Mouse (Mus musculus): ENCODE data around the gene Rtn2. TPM values are rescaled to one million over a fixed set of nuclear protein-coding genes. Genes with fewer than 3 reads are reported as not detected.
A peak's percentile ranks its signal among the peaks of the same experiment; 100 is the strongest.

The Rtn2 gene
- total RNA-seq, 2 experiments from 2014 or later = 106 to 122 TPM

DNA sequence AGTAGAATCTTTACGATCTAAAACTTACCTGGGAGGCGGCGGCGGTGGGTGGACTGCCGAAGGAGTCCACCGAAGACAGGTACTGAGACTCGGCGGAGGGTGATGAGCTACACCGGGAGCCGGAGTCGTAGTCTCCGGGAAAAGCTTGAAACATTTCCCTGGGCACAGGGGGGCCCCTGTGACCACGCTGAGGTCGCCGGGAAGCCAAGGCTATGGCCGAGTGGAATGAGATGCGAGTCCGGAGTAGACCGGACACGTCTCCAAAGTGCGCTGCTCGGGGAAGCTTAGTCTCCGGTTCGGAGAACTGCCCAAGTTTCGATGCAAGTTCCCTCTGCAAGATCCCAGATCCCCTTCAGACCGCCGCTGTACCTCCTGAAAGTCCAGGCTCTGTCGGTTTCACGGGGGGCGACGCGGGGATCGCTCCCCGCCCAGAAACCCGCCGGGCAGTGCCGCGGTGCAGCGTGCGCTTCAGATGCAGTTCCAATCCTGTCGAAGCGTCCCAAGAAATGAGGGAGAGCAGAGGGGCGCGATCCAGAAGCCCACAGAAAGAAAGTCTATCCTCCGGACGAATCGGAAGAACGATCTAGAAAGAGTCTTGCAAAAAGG, 27.0 kb downstream of the Rtn2 start:
- intact Hi-C loops (cut with DNase I) = no loop called here
- peak in 1 of 2 experiments; percentile 25 for DNase-seq

- peak; percentile 96 to 97 for DNase-seq
- intact Hi-C loops (cut with DNase I) = no loop called here
Observed at GRCm38 (mm10) chr7:19309884-19310641, 27.6 kb downstream of the Rtn2 start, which contains the start of gene Fosb. Gene Fosb, minus strand, starts transcription at chr7:19310051.

DNA sequence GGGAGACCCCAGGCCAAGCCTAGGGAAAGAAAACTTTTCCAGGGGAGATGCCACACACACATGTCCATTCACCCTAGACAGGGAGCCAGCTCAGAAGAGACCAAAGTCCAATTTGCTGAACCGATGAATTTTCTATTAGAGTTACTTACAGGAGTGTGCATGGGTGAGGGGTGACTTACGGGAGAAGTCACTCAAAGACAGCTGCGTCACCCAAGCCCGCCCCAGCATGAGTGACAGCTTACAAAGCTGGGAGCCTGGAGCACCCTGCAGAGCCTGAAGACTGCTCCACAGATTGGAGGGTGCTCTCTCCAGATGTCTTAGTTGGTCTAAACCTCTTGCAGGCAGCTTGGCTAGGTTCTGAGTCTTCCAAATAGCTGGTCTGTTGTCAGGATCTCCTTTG, 29.6 kb downstream of the Rtn2 start:
- intact Hi-C loops (cut with DNase I) = no loop called here
- no peak for DNase-seq

DNA sequence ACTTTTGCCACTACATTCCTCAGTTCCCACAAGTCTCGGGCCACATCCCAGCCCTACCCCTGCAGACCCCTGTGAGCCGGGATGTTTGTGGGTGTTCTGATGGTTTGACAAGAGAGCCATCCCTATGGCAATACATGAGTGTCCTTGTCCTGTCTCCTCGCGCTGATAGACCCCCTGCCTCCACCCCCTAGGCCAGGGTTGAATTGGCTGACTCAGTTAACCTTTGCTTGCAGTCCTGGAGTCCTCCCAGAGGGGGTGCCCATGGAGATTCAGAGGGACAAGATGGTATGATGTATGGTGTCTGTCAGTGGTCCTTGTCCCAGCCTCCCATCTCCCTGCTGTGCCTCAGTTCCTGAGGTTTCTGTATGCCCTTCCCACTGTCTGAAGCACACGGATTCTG, 31.6 kb downstream of the Rtn2 start:
- intact Hi-C loops (cut with DNase I) = no loop called here
- no peak for DNase-seq

DNA sequence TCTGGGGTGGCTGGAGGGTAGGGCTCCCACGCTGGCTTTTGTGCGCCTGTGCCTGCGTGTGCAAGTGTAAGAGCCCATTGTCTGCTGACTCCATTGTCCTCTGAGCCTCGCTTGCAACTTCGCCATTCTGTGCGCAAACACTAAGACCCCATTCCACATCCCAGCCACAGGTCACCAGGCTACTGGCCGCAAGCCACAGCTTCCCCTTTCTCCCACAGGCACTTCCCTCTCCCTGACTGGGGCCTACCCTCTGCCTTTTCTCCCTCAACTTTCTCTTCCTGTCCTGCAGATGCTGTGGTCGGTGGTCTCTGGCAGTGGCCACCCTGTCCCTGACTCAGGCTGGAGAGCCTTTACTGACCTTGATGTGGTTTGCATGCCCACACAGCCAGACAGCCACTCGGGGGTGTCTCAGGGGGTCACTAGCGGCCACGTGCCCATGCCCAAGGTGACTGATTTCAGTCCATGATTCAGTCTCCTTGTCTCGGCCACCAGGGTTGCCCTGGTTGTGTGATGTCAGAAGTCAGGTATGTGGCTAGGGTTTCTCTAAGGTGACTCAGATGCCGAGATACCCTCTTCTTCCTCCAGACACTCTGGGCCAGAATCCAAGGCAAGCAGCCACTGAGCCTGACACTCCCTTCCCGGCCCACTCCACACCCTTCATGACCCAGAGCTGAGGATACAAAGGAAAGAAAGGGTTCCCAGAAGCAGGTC, 34.2 kb downstream of the Rtn2 start:
- intact Hi-C loops (cut with DNase I) = no loop called here
- peak in 1 of 2 experiments; percentile 52 for DNase-seq

DNA sequence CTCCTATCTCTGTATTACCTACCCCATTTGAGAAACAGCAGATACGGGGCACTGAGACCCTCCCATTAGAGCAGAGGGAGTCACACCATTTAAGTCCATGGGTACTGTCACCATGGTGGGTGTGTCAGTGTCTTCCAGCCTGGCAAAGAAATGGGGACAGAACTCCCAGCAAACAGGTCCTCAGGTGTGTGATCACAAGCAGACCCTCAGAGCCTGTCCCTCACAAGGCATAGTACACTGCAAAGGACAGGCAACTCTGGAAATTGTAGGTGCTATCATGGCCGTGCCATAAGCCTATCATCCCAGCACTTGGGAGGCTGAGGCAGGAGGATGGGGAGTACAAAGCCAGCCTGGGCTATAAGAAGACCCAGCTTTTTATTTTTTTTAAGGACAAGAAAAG, 35.8 kb downstream of the Rtn2 start:
- DNase-seq = no peak
- intact Hi-C loops (cut with DNase I) = no loop called here

- intact Hi-C loops (cut with DNase I) = no loop called here
- DNase-seq = no peak
Observed at GRCm38 (mm10) chr7:19318676-19319075, 36.3 kb downstream of the Rtn2 start.

DNA sequence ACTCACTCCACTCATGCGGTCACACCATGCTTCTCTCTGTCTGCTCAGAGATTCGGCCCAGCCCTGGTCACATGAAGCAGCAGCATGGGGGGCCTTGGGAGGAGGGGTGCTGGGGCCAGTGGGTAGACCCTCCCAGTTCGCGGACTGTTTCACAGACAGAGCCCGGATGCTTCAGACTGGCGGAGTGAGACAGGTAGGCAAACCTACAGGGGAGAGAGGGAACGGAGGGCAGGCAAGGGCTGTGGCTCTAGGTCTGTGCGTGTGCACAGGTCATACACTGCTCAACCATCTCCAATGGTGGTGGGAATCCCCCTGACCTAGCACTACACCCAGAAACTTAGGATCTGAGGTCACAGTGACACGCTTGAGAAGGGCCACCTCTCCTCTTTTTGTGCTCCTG, 37.0 kb downstream of the Rtn2 start:
- intact Hi-C loops (cut with DNase I) = no loop called here
- DNase-seq = peak in 1 of 2 experiments; percentile 27

- intact Hi-C loops (cut with DNase I) = no loop called here
- peak; percentile 98 to 99 for DNase-seq
Observed at GRCm38 (mm10) chr7:19319906-19320305, 37.5 kb downstream of the Rtn2 start.

GRCm38 (mm10) chr7:19320637-19321036, 38.2 kb downstream of the Rtn2 start:
- DNase-seq = no peak
- intact Hi-C loops (cut with DNase I) = no loop called here

DNA sequence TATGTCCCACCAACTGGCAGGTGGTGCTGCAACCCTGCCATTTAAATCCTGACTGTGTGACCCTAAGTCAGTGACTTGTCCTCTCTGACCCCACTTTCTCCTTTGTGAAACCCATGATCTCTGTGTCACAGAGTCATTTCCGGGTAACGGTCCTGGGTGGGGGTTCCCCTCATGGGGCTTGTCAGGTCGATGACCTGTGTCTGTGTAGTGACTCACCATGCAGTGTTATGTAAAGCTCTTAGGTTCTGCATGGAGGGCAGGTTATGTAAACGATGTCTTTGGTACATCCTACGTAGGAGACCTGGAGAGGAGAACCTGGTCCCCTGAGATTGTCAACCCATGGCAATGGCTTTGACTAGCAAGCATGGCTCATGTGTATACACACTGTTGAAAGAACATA, 39.0 kb downstream of the Rtn2 start:
- intact Hi-C loops (cut with DNase I) = no loop called here
- DNase-seq = no peak

- no peak for DNase-seq
- intact Hi-C loops (cut with DNase I) = no loop called here
Observed at GRCm38 (mm10) chr7:19322489-19322888, 40.1 kb downstream of the Rtn2 start.

GRCm38 (mm10) chr7:19324221-19324620, 41.8 kb downstream of the Rtn2 start:
- DNase-seq = no peak
- intact Hi-C loops (cut with DNase I) = no loop called here

DNA sequence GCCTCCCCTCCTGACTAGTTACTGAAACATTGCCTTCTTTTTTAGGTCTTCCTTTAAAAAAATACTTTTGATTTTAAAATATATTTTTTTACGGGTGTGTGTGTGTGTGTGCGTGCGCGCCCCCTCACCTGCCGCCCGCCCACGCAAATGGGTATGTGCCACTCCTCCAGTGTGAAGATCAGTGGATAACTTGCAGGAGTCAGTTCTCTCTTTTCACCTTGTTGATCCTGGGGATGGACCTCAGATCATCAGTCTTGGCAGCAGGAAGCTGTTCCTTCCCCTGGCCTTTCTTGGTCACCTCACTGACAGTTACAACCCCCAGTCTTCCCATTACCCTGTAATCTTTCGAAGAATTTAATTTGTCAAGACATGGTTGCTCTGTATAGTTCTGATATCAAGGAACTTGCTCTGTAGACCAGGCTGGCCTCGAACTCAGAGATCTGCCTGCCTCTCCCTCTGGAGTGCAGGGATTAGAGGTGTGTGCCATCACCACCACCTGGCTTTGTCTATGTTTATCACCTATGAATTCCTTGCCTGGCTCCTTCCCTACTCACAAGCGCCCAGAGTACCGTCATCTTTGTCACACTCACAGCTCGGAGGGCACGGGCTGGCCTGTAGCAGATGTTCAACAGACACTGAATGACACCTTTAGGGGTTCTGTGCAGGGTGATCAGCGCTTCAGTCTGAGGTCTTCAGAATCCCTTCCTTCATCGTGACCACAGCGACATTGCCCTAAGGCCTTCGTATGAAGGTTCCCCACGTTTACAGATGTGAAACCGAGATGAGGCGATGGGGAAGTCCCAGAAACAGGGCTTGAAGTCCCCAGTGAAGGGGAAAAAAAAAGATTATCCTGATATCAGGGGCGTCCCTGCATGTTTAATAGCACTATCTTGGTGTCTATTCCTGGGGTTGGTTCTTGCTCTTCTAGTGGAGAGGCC, 43.1 kb downstream of the Rtn2 start:
- intact Hi-C loops (cut with DNase I) = no loop called here
- no peak for DNase-seq

DNA sequence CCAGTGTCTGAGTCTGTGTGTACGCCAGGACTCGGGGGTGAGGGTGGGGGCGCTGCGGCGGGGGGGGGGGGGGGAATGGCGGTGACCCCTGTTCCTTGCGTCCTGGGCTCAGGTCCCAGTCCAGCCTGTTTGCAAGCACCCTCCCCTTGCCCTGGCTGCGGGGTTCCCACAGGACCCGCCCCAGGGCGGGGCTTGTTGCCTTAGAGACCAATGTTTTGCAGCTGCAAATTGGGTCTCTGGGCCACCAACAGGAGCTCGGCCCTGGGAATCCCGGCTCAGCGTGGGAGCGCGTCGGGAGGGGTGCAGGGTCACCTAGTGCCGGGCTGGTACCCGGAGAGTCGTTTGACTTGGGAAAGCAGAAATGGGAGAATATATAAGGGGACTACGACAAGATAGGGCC, 43.9 kb downstream of the Rtn2 start:
- intact Hi-C loops (cut with DNase I) = no loop called here

DNA sequence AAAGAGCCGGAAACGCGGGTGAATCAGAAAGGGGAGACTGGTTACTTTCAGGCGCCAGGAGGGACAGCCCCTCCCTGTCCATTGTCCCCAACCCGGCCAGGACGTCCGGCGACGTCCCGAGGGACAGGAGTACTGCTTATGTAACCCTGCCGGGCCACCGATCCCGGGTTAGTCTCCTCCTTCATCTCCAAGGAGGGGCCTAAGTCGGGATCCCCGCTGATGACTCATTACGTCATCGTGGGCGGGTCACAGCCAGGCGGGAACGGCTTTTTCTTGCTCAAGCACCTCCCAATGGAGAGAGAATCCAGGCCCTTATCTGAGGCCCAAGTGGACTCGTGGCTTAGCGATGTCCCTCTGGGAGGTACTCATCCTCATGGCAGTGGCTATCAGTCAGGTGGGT, 44.7 kb downstream of the Rtn2 start:
- peak; percentile 93 for DNase-seq
- intact Hi-C loops (cut with DNase I) = no loop called here

More for the DNA sequence above, 43.9 kb downstream of the Rtn2 start:
- DNase-seq = peak; percentile 96 to 97

GRCm38 (mm10) chr7:19327782-19328181, 45.4 kb downstream of the Rtn2 start:
- intact Hi-C loops (cut with DNase I) = no loop called here
- no peak for DNase-seq

- intact Hi-C loops (cut with DNase I) = no loop called here
- DNase-seq = no peak
Observed at GRCm38 (mm10) chr7:19328425-19328824, 46.0 kb downstream of the Rtn2 start.

DNA sequence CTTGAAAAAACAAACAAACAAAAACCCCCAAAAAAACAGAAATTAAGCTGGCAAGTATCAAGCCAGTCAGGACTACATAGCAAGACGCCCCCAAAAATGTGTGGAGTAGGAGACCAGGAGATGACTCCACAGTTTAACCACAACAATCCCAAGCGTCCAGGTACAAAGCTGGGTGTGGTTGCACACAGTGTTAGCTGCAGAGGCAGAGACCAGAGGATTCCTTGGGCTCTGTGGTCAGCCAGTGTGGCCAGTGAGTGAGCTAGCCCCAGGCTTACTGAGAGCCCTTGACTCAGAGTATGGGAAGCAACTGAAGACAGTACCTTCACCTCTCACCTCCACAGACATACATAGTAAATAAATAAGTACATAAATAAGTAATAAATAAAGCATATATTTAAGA, 49.5 kb downstream of the Rtn2 start:
- no peak for DNase-seq
- intact Hi-C loops (cut with DNase I) = no loop called here

DNA sequence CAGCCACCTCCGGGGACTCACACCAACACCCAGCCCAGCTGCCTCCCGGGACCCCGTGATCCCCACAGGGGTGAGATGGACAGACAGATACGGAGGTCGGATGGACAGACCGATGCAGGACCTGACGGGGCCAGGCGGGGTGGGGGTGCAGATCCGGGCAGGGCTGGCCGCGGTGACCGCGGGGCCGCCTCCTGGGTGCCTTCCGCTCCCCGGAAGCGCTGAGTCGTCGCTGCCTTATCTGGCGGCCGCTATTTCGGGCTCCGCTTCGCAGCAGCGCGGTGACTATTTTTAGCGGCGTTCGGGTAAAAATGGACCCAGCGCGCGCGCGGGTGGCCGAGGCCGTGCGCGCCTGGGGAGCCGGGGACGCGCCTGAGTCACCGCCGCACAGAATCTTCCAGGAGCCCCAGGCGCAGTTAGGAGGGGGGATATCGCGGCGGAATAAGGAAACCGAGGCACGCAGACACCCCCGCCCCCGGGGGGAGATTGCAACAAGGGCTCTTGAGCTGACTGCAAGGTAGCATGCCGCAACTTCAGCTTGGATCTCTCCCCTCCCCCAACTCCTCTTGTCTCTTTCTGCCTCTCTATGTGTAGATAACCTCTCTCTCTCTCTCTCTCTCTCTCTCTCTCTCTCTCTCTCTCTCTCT, 50.4 kb downstream of the Rtn2 start:
- DNase-seq = peak; percentile 86 to 88
- intact Hi-C loops (cut with DNase I) = no loop called here

Measured in heart, postnatal 14 days (tissue).